Mouse (Mus musculus): Measurements from ENCODE around the gene Ano2. TPM values are rescaled to one million over a fixed set of nuclear protein-coding genes. Genes with fewer than 3 reads are reported as not detected.

Ano2 gene
- polyA plus RNA-seq, 1 experiment from 2014 or later: 0.03 TPM

- no peaks in the 10 kb centered on the region for H3K4me1 ChIP-seq (replicated peaks)
- no peaks in the 10 kb centered on the region for H3K9me3 ChIP-seq (replicated peaks)
- no peaks in the 10 kb centered on the region for H3K36me3 ChIP-seq (replicated peaks)
- H3K9ac ChIP-seq: no peak overlapping the region
- H3K27ac ChIP-seq (replicated peaks): no peak overlapping the region
- no peak overlapping the region for H3K4me3 ChIP-seq (replicated peaks)
- no peak overlapping the region for H3K4me2 ChIP-seq
- ATAC-seq (ENCODE audit: insufficient read depth): no peak
- WGBS (ENCODE audit: insufficient replicate concordance): 32% methylated on average over 4 of the region's 4 CpGs
- H3K27me3 ChIP-seq: no peaks in the 10 kb centered on the region
These were observed 313.0 kb downstream of the Ano2 start for GRCm38 (mm10) chr6:126003002-126003742.

- Histone ChIP-seq H3K9me3 (replicated peaks) (no peaks in the 10 kb centered on the region), H3K4me2 (no peak overlapping the region), H3K36me3 (replicated peaks) (no peaks in the 10 kb centered on the region), H3K27me3 (no peaks in the 10 kb centered on the region), H3K4me3 (replicated peaks) (no peak overlapping the region), H3K27ac (replicated peaks) (no peak overlapping the region), H3K9ac (no peak overlapping the region), H3K4me1 (replicated peaks) (no peaks in the 10 kb centered on the region)
- 57% methylated on average over 6 of the region's 6 CpGs for WGBS (ENCODE audit: insufficient replicate concordance)
- no peak for ATAC-seq (ENCODE audit: insufficient read depth)
These were observed 316.4 kb downstream of the Ano2 start for GRCm38 (mm10) chr6:126006647-126007046.

DNA sequence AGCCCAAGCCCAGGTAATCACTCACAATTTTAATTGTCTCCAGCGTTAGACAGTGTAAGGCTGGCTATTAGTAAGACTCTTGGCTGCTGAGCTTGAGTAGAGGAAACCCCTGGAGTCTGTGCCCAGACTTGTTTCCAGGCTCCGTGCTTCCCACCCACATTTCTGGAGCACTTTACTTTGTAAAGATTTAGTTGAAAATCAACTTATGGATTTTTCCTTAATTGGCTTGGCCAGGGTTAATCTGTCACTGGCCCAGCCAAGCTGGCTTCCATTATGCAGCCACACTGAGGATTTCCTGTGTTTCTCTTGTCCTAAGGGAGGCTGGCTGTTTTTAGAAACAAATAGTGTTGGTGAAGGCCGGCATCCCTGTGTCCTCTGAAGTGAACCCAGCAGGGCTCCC, 318.9 kb downstream of the Ano2 start:
- Histone ChIP-seq H3K4me2 (no peak overlapping the region), H3K27ac (replicated peaks) (no peak overlapping the region), H3K36me3 (replicated peaks) (no peaks in the 10 kb centered on the region), H3K27me3 (no peaks in the 10 kb centered on the region), H3K9ac (no peak overlapping the region), H3K4me3 (replicated peaks) (no peak overlapping the region), H3K9me3 (replicated peaks) (no peaks in the 10 kb centered on the region), H3K4me1 (replicated peaks) (no peaks in the 10 kb centered on the region)
- ATAC-seq (ENCODE audit: insufficient read depth): no peak
- 32% methylated on average over 3 of the region's 3 CpGs for WGBS (ENCODE audit: insufficient replicate concordance)

GRCm38 (mm10) chr6:126016991-126017390, 326.8 kb downstream of the Ano2 start:
- H3K4me2 ChIP-seq: no peak overlapping the region
- H3K9ac ChIP-seq: no peak overlapping the region
- no peaks in the 10 kb centered on the region for H3K27me3 ChIP-seq
- H3K36me3 ChIP-seq (replicated peaks): no peaks in the 10 kb centered on the region
- no peaks in the 10 kb centered on the region for H3K9me3 ChIP-seq (replicated peaks)
- no peak overlapping the region for H3K4me3 ChIP-seq (replicated peaks)
- 67% methylated on average over 2 of the region's 2 CpGs for WGBS (ENCODE audit: insufficient replicate concordance)
- ATAC-seq (ENCODE audit: insufficient read depth): no peak
- no peak overlapping the region for H3K27ac ChIP-seq (replicated peaks)
- no peaks in the 10 kb centered on the region for H3K4me1 ChIP-seq (replicated peaks)

- H3K27me3 ChIP-seq: no peaks in the 10 kb centered on the region
- H3K4me1 ChIP-seq (replicated peaks): no peaks in the 10 kb centered on the region
- H3K9ac ChIP-seq: no peak overlapping the region
- H3K4me2 ChIP-seq: no peak overlapping the region
- WGBS (ENCODE audit: insufficient replicate concordance): 37% methylated on average over 1 of the region's 1 CpGs
- no peak overlapping the region for H3K27ac ChIP-seq (replicated peaks)
- no peaks in the 10 kb centered on the region for H3K36me3 ChIP-seq (replicated peaks)
- no peak for ATAC-seq (ENCODE audit: insufficient read depth)
- no peaks in the 10 kb centered on the region for H3K9me3 ChIP-seq (replicated peaks)
- no peak overlapping the region for H3K4me3 ChIP-seq (replicated peaks)
These were observed 328.2 kb downstream of the Ano2 start for GRCm38 (mm10) chr6:126018411-126018810.

- ATAC-seq (ENCODE audit: insufficient read depth): no peak
- Histone ChIP-seq H3K4me3 (replicated peaks) (no peak overlapping the region), H3K27me3 (no peaks in the 10 kb centered on the region), H3K27ac (replicated peaks) (no peak overlapping the region), H3K9ac (no peak overlapping the region), H3K36me3 (replicated peaks) (no peaks in the 10 kb centered on the region), H3K9me3 (replicated peaks) (no peaks in the 10 kb centered on the region), H3K4me1 (replicated peaks) (no peaks in the 10 kb centered on the region), H3K4me2 (no peak overlapping the region)
- WGBS (ENCODE audit: insufficient replicate concordance): 62% methylated on average over 8 of the region's 8 CpGs
These were observed 343.6 kb downstream of the Ano2 start for GRCm38 (mm10) chr6:126033693-126034402.

- H3K4me2 ChIP-seq: no peak overlapping the region
- H3K36me3 ChIP-seq (replicated peaks): no peaks in the 10 kb centered on the region
- no peak for ATAC-seq (ENCODE audit: insufficient read depth)
- no peak overlapping the region for H3K4me3 ChIP-seq (replicated peaks)
- 25% methylated on average over 2 of the region's 2 CpGs for WGBS (ENCODE audit: insufficient replicate concordance)
- H3K27me3 ChIP-seq: no peaks in the 10 kb centered on the region
- no peak overlapping the region for H3K9ac ChIP-seq
- H3K27ac ChIP-seq (replicated peaks): no peak overlapping the region
- no peaks in the 10 kb centered on the region for H3K4me1 ChIP-seq (replicated peaks)
- no peaks in the 10 kb centered on the region for H3K9me3 ChIP-seq (replicated peaks)
These were observed 344.1 kb downstream of the Ano2 start for GRCm38 (mm10) chr6:126034403-126034724.

GRCm38 (mm10) chr6:126034728-126035127, 344.5 kb downstream of the Ano2 start:
- Histone ChIP-seq H3K9me3 (replicated peaks) (no peaks in the 10 kb centered on the region), H3K27ac (replicated peaks) (no peak overlapping the region), H3K4me3 (replicated peaks) (no peak overlapping the region), H3K36me3 (replicated peaks) (no peaks in the 10 kb centered on the region), H3K4me1 (replicated peaks) (no peaks in the 10 kb centered on the region), H3K9ac (no peak overlapping the region), H3K4me2 (no peak overlapping the region), H3K27me3 (no peaks in the 10 kb centered on the region)
- WGBS (ENCODE audit: insufficient replicate concordance): 64% methylated on average over 7 of the region's 7 CpGs
- ATAC-seq (ENCODE audit: insufficient read depth): no peak

- H3K4me1 ChIP-seq (replicated peaks): no peaks in the 10 kb centered on the region
- H3K4me3 ChIP-seq (replicated peaks): no peak overlapping the region
- no peak overlapping the region for H3K9ac ChIP-seq
- 24% methylated on average over 2 of the region's 2 CpGs for WGBS (ENCODE audit: insufficient replicate concordance)
- no peak overlapping the region for H3K4me2 ChIP-seq
- no peak overlapping the region for H3K27ac ChIP-seq (replicated peaks)
- no peak for ATAC-seq (ENCODE audit: insufficient read depth)
- H3K27me3 ChIP-seq: no peaks in the 10 kb centered on the region
- no peaks in the 10 kb centered on the region for H3K36me3 ChIP-seq (replicated peaks)
- no peaks in the 10 kb centered on the region for H3K9me3 ChIP-seq (replicated peaks)
These were observed 345.4 kb downstream of the Ano2 start for GRCm38 (mm10) chr6:126035621-126036020.

GRCm38 (mm10) chr6:126045931-126046330, 355.7 kb downstream of the Ano2 start:
- WGBS (ENCODE audit: insufficient replicate concordance): 18% methylated on average over 4 of the region's 4 CpGs
- Histone ChIP-seq H3K27me3 (no peaks in the 10 kb centered on the region), H3K4me3 (replicated peaks) (no peak overlapping the region), H3K9me3 (replicated peaks) (no peaks in the 10 kb centered on the region), H3K27ac (replicated peaks) (no peak overlapping the region), H3K9ac (no peak overlapping the region), H3K36me3 (replicated peaks) (no peaks in the 10 kb centered on the region), H3K4me2 (no peak overlapping the region), H3K4me1 (replicated peaks) (no peaks in the 10 kb centered on the region)
- no peak for ATAC-seq (ENCODE audit: insufficient read depth)

DNA sequence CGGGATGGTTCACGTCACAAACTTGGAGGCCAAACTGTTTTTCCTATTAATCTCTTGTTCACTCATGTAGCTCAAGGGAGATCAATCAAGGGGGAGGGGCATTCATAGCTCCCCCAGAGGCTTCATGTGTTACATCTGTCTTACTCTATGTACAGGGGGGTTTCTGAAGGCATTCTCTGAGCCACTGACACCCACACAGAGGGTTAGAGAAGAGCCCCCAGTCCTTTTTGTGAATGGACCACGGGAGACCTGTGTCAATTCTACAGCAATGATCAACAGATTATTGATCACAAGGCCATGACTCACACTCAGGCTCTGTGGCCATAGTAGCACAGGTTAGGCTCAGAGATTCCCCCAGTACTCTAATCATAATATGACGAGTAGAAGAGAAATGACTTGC, 358.0 kb downstream of the Ano2 start:
- H3K4me1 ChIP-seq (replicated peaks): no peaks in the 10 kb centered on the region
- no peak overlapping the region for H3K4me3 ChIP-seq (replicated peaks)
- H3K27me3 ChIP-seq: no peaks in the 10 kb centered on the region
- H3K27ac ChIP-seq (replicated peaks): no peak overlapping the region
- 50% methylated on average over 4 of the region's 4 CpGs for WGBS (ENCODE audit: insufficient replicate concordance)
- H3K4me2 ChIP-seq: no peak overlapping the region
- no peaks in the 10 kb centered on the region for H3K36me3 ChIP-seq (replicated peaks)
- H3K9ac ChIP-seq: no peak overlapping the region
- no peak for ATAC-seq (ENCODE audit: insufficient read depth)
- H3K9me3 ChIP-seq (replicated peaks): no peaks in the 10 kb centered on the region

- no peaks in the 10 kb centered on the region for H3K4me1 ChIP-seq (replicated peaks)
- WGBS (ENCODE audit: insufficient replicate concordance): 48% methylated on average over 5 of the region's 5 CpGs
- no peak for ATAC-seq (ENCODE audit: insufficient read depth)
These were observed 362.9 kb downstream of the Ano2 start for GRCm38 (mm10) chr6:126053136-126053535.

More at GRCm38 (mm10) chr6:126053136-126053535, 362.9 kb downstream of the Ano2 start:
- H3K9me3 ChIP-seq (replicated peaks): no peaks in the 10 kb centered on the region
- H3K27me3 ChIP-seq: no peaks in the 10 kb centered on the region
- no peak overlapping the region for H3K4me3 ChIP-seq (replicated peaks)
- no peak overlapping the region for H3K9ac ChIP-seq
- no peak overlapping the region for H3K4me2 ChIP-seq
- no peaks in the 10 kb centered on the region for H3K36me3 ChIP-seq (replicated peaks)
- no peak overlapping the region for H3K27ac ChIP-seq (replicated peaks)
